Mouse (Mus musculus): ENCODE data around the gene Ptafr. TPM values are rescaled to one million over a fixed set of nuclear protein-coding genes. Genes with fewer than 3 reads are reported as not detected.

The Ptafr gene
- polyA plus RNA-seq, 1 experiment from 2014 or later: 1.0 TPM

DNA sequence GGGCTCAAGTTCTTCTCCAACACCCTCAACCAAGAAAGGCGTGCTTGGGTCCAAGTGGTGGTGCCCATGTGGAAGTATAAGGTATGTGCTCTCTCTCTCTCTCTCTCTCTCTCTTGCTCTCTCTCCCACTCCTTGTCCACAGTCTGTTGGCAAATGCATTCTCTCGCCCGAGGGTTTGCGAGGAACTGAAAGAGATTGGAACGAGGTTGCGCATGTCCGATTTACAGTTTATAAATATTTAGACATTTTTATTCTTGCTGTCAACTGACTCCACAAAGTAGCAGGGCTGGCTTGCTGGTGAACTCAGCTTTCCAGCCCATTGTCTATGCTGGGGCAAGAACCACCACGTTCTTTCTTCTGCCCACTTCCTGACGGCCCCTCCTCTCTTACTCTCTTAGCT, 7.3 kb downstream of the Ptafr start:
- Histone ChIP-seq H3K9me3 (replicated peaks; ENCODE audit: control insufficient read depth, low read length) (no peaks in the 10 kb centered on the region), H3K4me1 (ENCODE audit: control insufficient read depth, insufficient read depth, low read length) (peaks cover 12% of the 10 kb centered on the region), H3K36me3 (ENCODE audit: control insufficient read depth, insufficient read depth, low read length) (no peaks in the 10 kb centered on the region), H3K4me2 (ENCODE audit: low read depth, low read length) (peak overlapping the region; percentile 6; the same call in 1 of the 2 replicates), H3K9ac (ENCODE audit: low read length) (no peak overlapping the region), H3K27ac (ENCODE audit: low read length) (peak overlapping the region; percentile 56; the same call in 1 of the 2 replicates), H3K27me3 (ENCODE audit: control insufficient read depth, insufficient read depth, low read length) (no peaks in the 10 kb centered on the region), H3K4me3 (replicated peaks; ENCODE audit: low read length) (no peak overlapping the region)
- 51% methylated on average over 9 of the region's 9 CpGs for WGBS
- ATAC-seq (ENCODE audit: insufficient read depth, low FRiP score): no peak

DNA sequence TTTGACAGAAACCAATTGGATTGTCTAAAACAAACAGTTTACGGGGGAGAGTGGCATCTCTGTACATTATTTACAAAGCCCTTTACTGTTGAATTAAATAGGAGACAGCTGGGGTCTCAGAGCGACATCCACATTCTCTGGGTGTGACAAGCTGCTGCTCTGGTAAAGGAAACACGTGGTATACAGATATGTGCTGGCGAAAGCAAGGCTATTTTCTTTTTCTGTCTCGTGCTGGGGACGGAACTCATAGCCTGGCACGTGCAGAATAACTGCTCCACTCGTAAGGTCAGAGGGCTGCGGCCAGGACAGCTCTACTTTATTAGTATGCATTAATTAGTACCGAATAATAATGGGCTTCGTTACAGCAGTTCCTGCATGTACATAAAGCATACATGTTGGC, 9.5 kb downstream of the Ptafr start:
- Histone ChIP-seq H3K27ac (ENCODE audit: low read length) (peak overlapping the region; percentile 21), H3K4me3 (replicated peaks; ENCODE audit: low read length) (no peak overlapping the region), H3K27me3 (ENCODE audit: control insufficient read depth, insufficient read depth, low read length) (no peaks in the 10 kb centered on the region), H3K36me3 (ENCODE audit: control insufficient read depth, insufficient read depth, low read length) (no peaks in the 10 kb centered on the region), H3K4me1 (ENCODE audit: control insufficient read depth, insufficient read depth, low read length) (peaks cover 8% of the 10 kb centered on the region), H3K9me3 (replicated peaks; ENCODE audit: control insufficient read depth, low read length) (no peaks in the 10 kb centered on the region), H3K9ac (ENCODE audit: low read length) (no peak overlapping the region), H3K4me2 (ENCODE audit: low read depth, low read length) (0 out of 2 replicates have a peak overlapping the region, but pooled peaks have one; percentile 17)
- 43% methylated on average over 11 of the region's 11 CpGs for WGBS
- ATAC-seq (ENCODE audit: insufficient read depth, low FRiP score): peak; percentile 51; the same call in 1 of the 2 replicates

DNA sequence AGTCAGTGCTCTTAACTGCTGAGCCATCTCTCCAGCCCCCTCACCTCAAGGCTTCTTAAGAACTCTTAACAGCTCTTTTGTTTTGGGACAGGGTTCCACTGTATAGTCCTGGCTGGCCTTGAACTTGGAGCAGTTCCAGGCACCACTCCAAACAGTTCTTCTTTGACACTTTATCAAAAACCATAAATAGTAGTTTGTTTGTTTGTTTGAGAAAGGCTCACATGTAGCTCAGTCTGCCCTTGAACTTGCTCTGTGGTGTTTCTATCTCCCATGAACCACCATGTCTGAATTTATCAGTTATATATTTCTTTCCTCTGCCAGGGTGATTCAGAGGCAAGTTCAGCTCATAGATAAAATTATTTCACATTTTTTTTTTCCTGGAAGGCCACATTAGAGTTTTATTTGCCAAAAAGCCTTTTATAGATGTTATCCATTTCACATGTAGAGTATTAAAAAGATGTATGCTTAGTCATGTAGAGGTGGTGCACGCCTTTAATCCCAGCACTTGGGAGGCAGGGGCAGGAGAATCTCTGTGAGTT, 11.0 kb downstream of the Ptafr start:
- Histone ChIP-seq H3K9me3 (replicated peaks; ENCODE audit: control insufficient read depth, low read length) (no peaks in the 10 kb centered on the region), H3K4me3 (replicated peaks; ENCODE audit: low read length) (no peak overlapping the region), H3K36me3 (ENCODE audit: control insufficient read depth, insufficient read depth, low read length) (no peaks in the 10 kb centered on the region), H3K4me1 (ENCODE audit: control insufficient read depth, insufficient read depth, low read length) (peaks cover 8% of the 10 kb centered on the region), H3K27me3 (ENCODE audit: control insufficient read depth, insufficient read depth, low read length) (no peaks in the 10 kb centered on the region), H3K4me2 (ENCODE audit: low read depth, low read length) (no peak overlapping the region), H3K9ac (ENCODE audit: low read length) (no peak overlapping the region), H3K27ac (ENCODE audit: low read length) (no peak overlapping the region)
- ATAC-seq (ENCODE audit: insufficient read depth, low FRiP score): no peak
- 86% methylated on average over 1 of the region's 1 CpGs for WGBS

DNA sequence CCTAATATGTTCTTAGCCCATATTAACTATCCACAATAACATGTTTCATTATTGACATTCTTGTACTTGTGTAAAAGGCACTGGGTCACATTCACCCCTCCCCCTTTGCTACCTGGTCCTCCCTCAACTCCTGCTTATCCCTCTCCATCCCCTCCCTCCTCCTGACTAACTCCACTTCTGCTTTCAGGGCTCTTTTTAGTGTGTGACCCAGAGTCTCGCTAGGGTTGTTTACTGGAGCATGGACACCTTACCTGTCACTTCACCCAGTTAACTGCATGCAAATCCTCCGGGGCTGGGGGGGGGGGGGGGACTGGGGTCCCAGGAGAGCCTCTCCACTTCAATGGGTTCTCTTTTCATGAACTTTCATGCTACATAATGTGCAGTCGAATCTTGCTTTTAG, 19.9 kb downstream of the Ptafr start:
- H3K4me2 ChIP-seq (ENCODE audit: low read depth, low read length): no peak overlapping the region
- no peak for ATAC-seq (ENCODE audit: insufficient read depth, low FRiP score)
- H3K4me1 ChIP-seq (ENCODE audit: control insufficient read depth, insufficient read depth, low read length): no peaks in the 10 kb centered on the region
- no peak overlapping the region for H3K27ac ChIP-seq (ENCODE audit: low read length)
- H3K36me3 ChIP-seq (ENCODE audit: control insufficient read depth, insufficient read depth, low read length): no peaks in the 10 kb centered on the region
- H3K27me3 ChIP-seq (ENCODE audit: control insufficient read depth, insufficient read depth, low read length): no peaks in the 10 kb centered on the region
- H3K9me3 ChIP-seq (replicated peaks; ENCODE audit: control insufficient read depth, low read length): no peaks in the 10 kb centered on the region
- H3K9ac ChIP-seq (ENCODE audit: low read length): no peak overlapping the region
- 70% methylated on average over 3 of the region's 3 CpGs for WGBS
- H3K4me3 ChIP-seq (replicated peaks; ENCODE audit: low read length): no peak overlapping the region

GRCm38 (mm10) chr4:132584975-132585374, 21.1 kb downstream of the Ptafr start:
- Histone ChIP-seq H3K4me2 (ENCODE audit: low read depth, low read length) (no peak overlapping the region), H3K27me3 (ENCODE audit: control insufficient read depth, insufficient read depth, low read length) (no peaks in the 10 kb centered on the region), H3K4me3 (replicated peaks; ENCODE audit: low read length) (no peak overlapping the region), H3K9me3 (replicated peaks; ENCODE audit: control insufficient read depth, low read length) (no peaks in the 10 kb centered on the region), H3K4me1 (ENCODE audit: control insufficient read depth, insufficient read depth, low read length) (no peaks in the 10 kb centered on the region), H3K36me3 (ENCODE audit: control insufficient read depth, insufficient read depth, low read length) (no peaks in the 10 kb centered on the region), H3K27ac (ENCODE audit: low read length) (no peak overlapping the region), H3K9ac (ENCODE audit: low read length) (no peak overlapping the region)
- no peak for ATAC-seq (ENCODE audit: insufficient read depth, low FRiP score)
- WGBS: 63% methylated on average over 2 of the region's 2 CpGs

DNA sequence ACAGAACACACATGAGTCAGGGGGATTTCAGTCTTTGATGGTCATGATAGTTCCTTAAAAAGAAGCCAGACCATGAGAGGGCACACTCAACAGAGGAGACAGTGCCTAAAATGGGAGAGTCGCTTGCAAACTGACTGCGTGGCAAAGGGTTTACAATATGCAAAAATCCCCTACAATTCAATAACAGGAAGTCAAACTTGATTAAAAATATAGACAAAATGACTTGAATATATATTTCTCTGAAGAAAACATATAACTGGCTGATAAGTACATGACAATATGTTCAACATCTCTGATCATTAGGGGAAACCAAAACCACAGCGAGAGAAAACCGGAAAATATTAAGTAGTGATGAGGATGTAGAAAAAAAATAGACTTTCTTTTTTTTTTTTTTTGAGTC, 22.4 kb downstream of the Ptafr start:
- H3K4me1 ChIP-seq (ENCODE audit: control insufficient read depth, insufficient read depth, low read length): no peaks in the 10 kb centered on the region
- no peaks in the 10 kb centered on the region for H3K27me3 ChIP-seq (ENCODE audit: control insufficient read depth, insufficient read depth, low read length)
- no peaks in the 10 kb centered on the region for H3K36me3 ChIP-seq (ENCODE audit: control insufficient read depth, insufficient read depth, low read length)
- no peak overlapping the region for H3K27ac ChIP-seq (ENCODE audit: low read length)
- WGBS: 94% methylated on average over 4 of the region's 4 CpGs
- no peak overlapping the region for H3K4me2 ChIP-seq (ENCODE audit: low read depth, low read length)
- ATAC-seq (ENCODE audit: insufficient read depth, low FRiP score): no peak
- H3K9ac ChIP-seq (ENCODE audit: low read length): no peak overlapping the region
- H3K9me3 ChIP-seq (replicated peaks; ENCODE audit: control insufficient read depth, low read length): no peaks in the 10 kb centered on the region
- no peak overlapping the region for H3K4me3 ChIP-seq (replicated peaks; ENCODE audit: low read length)

GRCm38 (mm10) chr4:132588512-132588911, 24.6 kb downstream of the Ptafr start:
- H3K9ac ChIP-seq (ENCODE audit: low read length): no peak overlapping the region
- no peak for ATAC-seq (ENCODE audit: insufficient read depth, low FRiP score)
- 73% methylated on average over 3 of the region's 3 CpGs for WGBS

GRCm38 (mm10) chr4:132590642-132591041, 26.8 kb downstream of the Ptafr start:
- no peaks in the 10 kb centered on the region for H3K27me3 ChIP-seq (ENCODE audit: control insufficient read depth, insufficient read depth, low read length)
- no peak overlapping the region for H3K27ac ChIP-seq (ENCODE audit: low read length)
- H3K36me3 ChIP-seq (ENCODE audit: control insufficient read depth, insufficient read depth, low read length): no peaks in the 10 kb centered on the region
- no peak overlapping the region for H3K4me2 ChIP-seq (ENCODE audit: low read depth, low read length)
- H3K4me3 ChIP-seq (replicated peaks; ENCODE audit: low read length): no peak overlapping the region
- H3K4me1 ChIP-seq (ENCODE audit: control insufficient read depth, insufficient read depth, low read length): no peaks in the 10 kb centered on the region
- no peak for ATAC-seq (ENCODE audit: insufficient read depth, low FRiP score)
- no peak overlapping the region for H3K9ac ChIP-seq (ENCODE audit: low read length)
- 75% methylated on average over 10 of the region's 10 CpGs for WGBS
- H3K9me3 ChIP-seq (replicated peaks; ENCODE audit: control insufficient read depth, low read length): no peaks in the 10 kb centered on the region

More at GRCm38 (mm10) chr4:132588512-132588911, 24.6 kb downstream of the Ptafr start:
- H3K36me3 ChIP-seq (ENCODE audit: control insufficient read depth, insufficient read depth, low read length): no peaks in the 10 kb centered on the region
- no peaks in the 10 kb centered on the region for H3K9me3 ChIP-seq (replicated peaks; ENCODE audit: control insufficient read depth, low read length)
- H3K4me2 ChIP-seq (ENCODE audit: low read depth, low read length): no peak overlapping the region
- no peak overlapping the region for H3K27ac ChIP-seq (ENCODE audit: low read length)
- H3K4me3 ChIP-seq (replicated peaks; ENCODE audit: low read length): no peak overlapping the region
- H3K4me1 ChIP-seq (ENCODE audit: control insufficient read depth, insufficient read depth, low read length): no peaks in the 10 kb centered on the region
- H3K27me3 ChIP-seq (ENCODE audit: control insufficient read depth, insufficient read depth, low read length): no peaks in the 10 kb centered on the region

DNA sequence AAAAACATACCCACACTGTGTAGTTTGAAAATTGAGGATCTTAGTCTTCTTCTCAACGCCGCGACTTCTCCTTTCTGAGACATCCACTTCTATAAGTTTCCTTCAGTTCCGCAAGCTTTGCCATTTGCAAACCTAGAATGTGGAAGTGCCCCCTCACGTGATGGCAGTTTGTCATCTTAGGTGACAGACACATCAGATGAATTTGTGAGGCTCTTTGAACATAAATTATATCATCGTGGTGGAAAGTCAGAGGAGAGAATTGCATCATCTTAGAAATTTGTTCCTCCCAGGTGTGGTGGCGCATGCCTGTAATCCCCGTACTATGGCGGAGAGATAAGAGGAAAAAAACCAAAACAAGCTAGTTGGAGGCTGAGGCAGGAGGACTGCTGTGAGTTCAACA, 29.1 kb downstream of the Ptafr start:
- H3K4me1 ChIP-seq (ENCODE audit: control insufficient read depth, insufficient read depth, low read length): no peaks in the 10 kb centered on the region
- WGBS: 87% methylated on average over 9 of the region's 9 CpGs
- ATAC-seq (ENCODE audit: insufficient read depth, low FRiP score): no peak
- H3K27me3 ChIP-seq (ENCODE audit: control insufficient read depth, insufficient read depth, low read length): no peaks in the 10 kb centered on the region
- no peak overlapping the region for H3K4me2 ChIP-seq (ENCODE audit: low read depth, low read length)
- H3K27ac ChIP-seq (ENCODE audit: low read length): 0 out of 2 replicates have a peak overlapping the region, but pooled peaks have one; percentile 38
- no peaks in the 10 kb centered on the region for H3K36me3 ChIP-seq (ENCODE audit: control insufficient read depth, insufficient read depth, low read length)
- H3K9ac ChIP-seq (ENCODE audit: low read length): no peak overlapping the region
- H3K4me3 ChIP-seq (replicated peaks; ENCODE audit: low read length): no peak overlapping the region
- no peaks in the 10 kb centered on the region for H3K9me3 ChIP-seq (replicated peaks; ENCODE audit: control insufficient read depth, low read length)
